Mouse (Mus musculus) embryonic fibroblast, embryonic 13.5 days (primary cell): ENCODE results near the gene Gm17657. TPM values are rescaled to one million over a fixed set of nuclear protein-coding genes. Genes with fewer than 3 reads are reported as not detected.
A peak's percentile ranks its signal among the peaks of the same experiment; 100 is the strongest.
"Not testable (repeated sequence)": the region's sequence is repeated elsewhere in the genome, so short reads cannot be mapped to it uniquely, and the experiment has no call there.

Experiments
- H3K27ac ChIP-seq: 2 replicates; pipeline ENCODE4 v1.5.1; 2012; ENCODE audit warnings: low read length, control low read depth, inconsistent platforms; ENCODE audit not compliant: insufficient read depth
- H3K4me1 ChIP-seq: 2 replicates; pipeline ENCODE4 v1.6.1; 2011; ENCODE audit warnings: low read length; ENCODE audit not compliant: control insufficient read depth, insufficient read depth
- H3K4me3 ChIP-seq: 2 replicates; pipeline ENCODE4 v1.5.1; 2011; ENCODE audit warnings: mild to moderate bottlenecking, control low read depth, low read length; ENCODE audit not compliant: insufficient read depth
- CTCF ChIP-seq: IDR thresholded peaks from 2 replicates; pipeline ENCODE4 v1.5.1; 2011; ENCODE audit warnings: mild to moderate bottlenecking, control low read depth, low read length, moderate library complexity, borderline replicate concordance; ENCODE audit not compliant: insufficient read depth
- POLR2A ChIP-seq: IDR thresholded peaks from 2 replicates; pipeline ENCODE4 v1.6.1; 2011; ENCODE audit warnings: low read depth, mild to moderate bottlenecking, control low read depth, low read length, moderate library complexity
- polyA plus RNA-seq: library from polyadenylated mRNA; stranded (reverse); fragments of >200 nt; gene quantifications from 2 replicates; pipeline ENCODE4 v1.2.4, GENCODE M21; 2011; ENCODE audit warnings: low read depth; ENCODE audit not compliant: missing spikeins, insufficient read length

Gm17657 gene
- polyA plus RNA-seq, 1 experiment: not detected

DNA sequence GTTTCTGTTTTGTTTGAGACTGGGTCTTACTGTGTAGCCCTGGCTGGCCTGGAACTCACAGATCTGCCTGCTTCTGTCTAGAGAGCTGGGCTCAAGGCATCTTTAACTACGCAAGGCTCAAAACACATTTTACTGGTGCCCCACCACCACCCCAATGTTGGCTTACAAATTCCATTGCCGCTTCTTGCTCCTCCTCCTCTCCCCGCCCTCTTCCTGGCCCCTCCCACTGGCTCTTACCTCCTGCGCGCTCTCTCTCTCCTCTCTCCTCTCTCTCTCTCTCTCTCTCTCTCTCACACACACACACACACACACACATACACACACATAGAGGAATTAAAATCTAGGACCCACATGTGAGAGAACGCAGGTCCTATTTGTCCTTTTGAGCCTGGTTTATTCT is 18.9 kb downstream of the Gm17657 start:
- no peak overlapping the region for H3K4me3 ChIP-seq
- TF ChIP-seq POLR2A: no peak
- H3K4me1 ChIP-seq: 0 out of 2 replicates have a peak, but pooled peaks cover 4% of the 10 kb centered on the region
- no peak overlapping the region for H3K27ac ChIP-seq

DNA sequence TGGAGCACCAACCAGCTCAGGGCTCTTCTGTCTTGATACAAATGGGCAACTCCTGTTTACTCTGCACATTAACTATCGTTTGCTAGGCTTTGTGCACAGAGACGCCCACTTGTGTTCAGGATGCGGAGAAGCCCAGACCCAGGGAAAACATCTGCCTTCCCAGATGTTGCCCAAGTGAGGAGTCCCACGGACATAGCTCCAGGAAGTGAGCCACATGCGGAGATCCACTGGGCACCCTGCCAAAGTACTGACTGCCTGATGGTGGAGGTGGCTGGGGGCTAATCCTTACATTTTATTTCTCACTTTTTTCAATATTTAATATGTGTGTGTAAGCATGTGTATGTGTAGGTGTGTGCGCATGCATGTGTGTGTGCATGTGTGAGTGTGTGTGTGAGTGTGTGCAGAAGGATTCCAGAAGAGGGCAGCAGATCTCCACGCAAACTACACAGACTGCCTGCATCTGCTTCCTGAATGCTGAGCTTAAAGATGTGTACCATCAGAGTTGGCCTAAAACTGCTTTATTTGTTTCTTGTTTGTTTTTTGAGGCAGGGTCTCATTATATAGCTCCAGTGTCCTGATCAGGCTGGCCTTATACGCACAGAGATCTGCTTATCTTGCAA is 20.8 kb downstream of the Gm17657 start:
- 0 out of 2 replicates have a peak, but pooled peaks cover 4% of the 10 kb centered on the region for H3K4me1 ChIP-seq
- TF ChIP-seq CTCF: peak; percentile 66; the same call in 1 of the 2 replicates
- no peak for TF ChIP-seq POLR2A
- H3K27ac ChIP-seq: no peak overlapping the region
- H3K4me3 ChIP-seq: no peak overlapping the region

- Histone ChIP-seq H3K4me3 (no peak overlapping the region), H3K4me1 (no peaks in the 10 kb centered on the region), H3K27ac (no peak overlapping the region)
- no peak for TF ChIP-seq POLR2A
- TF ChIP-seq CTCF: no peak
These were observed 23.8 kb downstream of the Gm17657 start for GRCm38 (mm10) chr17:29525613-29526012.

DNA sequence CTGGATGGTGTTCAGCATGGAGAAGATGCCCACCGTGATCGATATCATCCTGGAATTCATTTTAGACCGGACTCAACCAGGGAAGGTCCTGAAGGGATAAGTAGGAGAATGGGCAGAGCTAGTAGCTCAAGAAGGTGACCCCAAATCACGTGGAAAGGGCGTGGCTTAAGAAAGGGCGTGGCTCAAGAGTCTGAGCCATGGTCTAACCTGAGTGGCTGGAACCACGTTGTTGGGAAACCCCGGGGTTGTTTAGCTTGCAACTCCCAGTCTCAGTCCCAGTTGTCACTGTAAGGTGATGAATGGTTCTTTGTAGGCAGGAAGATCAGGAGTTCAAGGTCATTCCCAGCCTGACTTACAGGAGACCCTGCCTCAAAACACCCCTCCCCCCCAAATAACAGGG is 29.7 kb downstream of the Gm17657 start:
- no peaks in the 10 kb centered on the region for H3K4me1 ChIP-seq
- TF ChIP-seq CTCF (no peak), POLR2A (no peak)
- no peak overlapping the region for H3K27ac ChIP-seq
- H3K4me3 ChIP-seq: no peak overlapping the region

GRCm38 (mm10) chr17:29518665-29519064 is 30.8 kb downstream of the Gm17657 start:
- H3K4me1 ChIP-seq, H3K27ac ChIP-seq, H3K4me3 ChIP-seq: not testable (repeated sequence)

- H3K4me3 ChIP-seq: no peak overlapping the region
- H3K27ac ChIP-seq: no peak overlapping the region
- TF ChIP-seq POLR2A (no peak), CTCF (peak; percentile 16; the same call in 1 of the 2 replicates)
- no peaks in the 10 kb centered on the region for H3K4me1 ChIP-seq
These were observed 35.0 kb downstream of the Gm17657 start for GRCm38 (mm10) chr17:29514435-29514834.

- TF ChIP-seq CTCF (peak; percentile 63; the same call in 1 of the 2 replicates), POLR2A (no peak)
- Histone ChIP-seq H3K4me1 (no peaks in the 10 kb centered on the region), H3K27ac (no peak overlapping the region), H3K4me3 (no peak overlapping the region)
These were observed 36.3 kb downstream of the Gm17657 start for GRCm38 (mm10) chr17:29513044-29513730.

DNA sequence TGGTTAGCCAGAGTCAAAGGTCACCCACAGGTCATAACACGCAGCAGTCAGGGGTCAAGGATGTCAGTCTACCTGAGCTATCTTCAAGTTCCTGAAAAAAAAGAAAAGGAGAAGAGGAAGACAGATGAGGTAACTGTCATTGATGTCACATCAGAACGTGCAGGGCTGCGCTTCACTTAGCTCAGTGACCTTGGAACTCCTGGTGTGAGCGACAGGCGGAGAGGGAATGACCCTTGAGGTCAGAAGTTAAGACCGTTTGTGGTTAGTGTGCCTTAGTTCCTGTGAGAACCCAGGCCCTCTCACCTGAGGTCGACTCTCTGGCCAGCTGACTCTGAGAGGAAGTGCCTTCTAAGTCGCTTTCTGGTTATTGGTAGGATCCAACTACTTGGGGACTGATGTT is 38.7 kb downstream of the Gm17657 start:
- H3K4me1 ChIP-seq: no peaks in the 10 kb centered on the region
- no peak for TF ChIP-seq POLR2A
- TF ChIP-seq CTCF: no peak

GRCm38 (mm10) chr17:29508927-29509608 is 40.4 kb downstream of the Gm17657 start:
- H3K4me1 ChIP-seq: no peaks in the 10 kb centered on the region
- TF ChIP-seq POLR2A (no peak), CTCF (no peak)
- H3K4me3 ChIP-seq: no peak overlapping the region
- H3K27ac ChIP-seq: no peak overlapping the region

More for the DNA sequence above, 38.7 kb downstream of the Gm17657 start:
- Histone ChIP-seq H3K27ac (no peak overlapping the region), H3K4me3 (no peak overlapping the region)

DNA sequence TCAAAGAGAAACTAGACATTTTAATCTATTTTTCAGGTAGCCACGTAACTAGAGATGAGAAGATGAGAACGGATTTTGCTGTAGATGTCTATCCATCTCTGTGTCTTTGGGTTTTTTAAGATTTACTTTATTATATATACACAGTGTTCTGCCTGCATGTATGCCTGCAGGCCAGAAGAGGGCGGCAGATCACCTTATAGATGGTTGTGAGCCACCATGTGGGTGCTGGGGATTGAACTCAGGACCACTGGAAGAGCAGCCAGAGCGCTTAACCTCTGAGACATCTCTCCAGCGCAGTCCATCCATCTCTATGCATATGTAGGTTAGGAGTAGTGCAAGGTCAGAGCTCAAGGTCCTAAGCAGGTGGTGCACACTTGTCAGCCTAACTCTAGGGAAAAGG is 45.7 kb downstream of the Gm17657 start:
- TF ChIP-seq CTCF (no peak), POLR2A (no peak)
- Histone ChIP-seq H3K4me3 (no peak overlapping the region), H3K27ac (no peak overlapping the region), H3K4me1 (no peaks in the 10 kb centered on the region)
